Mouse (Mus musculus): ENCODE measurements around the gene Gm5148. TPM values are rescaled to one million over a fixed set of nuclear protein-coding genes. Genes with fewer than 3 reads are reported as not detected.

The Gm5148 gene
- total RNA-seq, 1 experiment: 69.6 TPM

- peak; percentile 42 for DNase-seq (ENCODE audit: low read depth, low spot score)
- no peaks in the 10 kb centered on the region for H3K9me3 ChIP-seq (ENCODE audit: control insufficient read depth, insufficient read depth, low read depth, low read length)
- peaks cover 5 to 7% of the 10 kb centered on the region in 2 experiments for H3K4me1 ChIP-seq (ENCODE audit: control insufficient read depth in 2 of 2, insufficient read depth in 2 of 2, low read length in 2 of 2, poor library complexity in 1 of 2)
- in situ Hi-C loops (cut with MboI; ENCODE audit: low sequenced_read_pairs in 2 of 2, unreplicated experiment in 2 of 2): no loop called here
- peak overlapping the region; percentile 19 to 52 for H3K4me3 ChIP-seq (ENCODE audit: insufficient read depth in 1 of 2, low read depth in 1 of 2, low read length in 2 of 2, poor library complexity in 1 of 2, severe bottlenecking in 1 of 2)
- TF ChIP-seq ZC3H11A (IDR thresholded peaks at IDR 0.05; ENCODE audit: borderline replicate concordance, low read depth, low read length) (no peak), MAFK (IDR thresholded peaks at IDR 0.05; ENCODE audit: insufficient read depth, low read depth, low read length) (no peak), HCFC1 (IDR thresholded peaks at IDR 0.05; ENCODE audit: borderline replicate concordance, insufficient read depth, low read length) (no peak), ZNF384 (IDR thresholded peaks at IDR 0.05; ENCODE audit: low read depth, low read length) (no peak), CHD2 (IDR thresholded peaks at IDR 0.05; ENCODE audit: low read depth, low read length) (no peak)
- peak overlapping the region; percentile 55; the same call in 1 of the 2 replicates for H3K9ac ChIP-seq (ENCODE audit: insufficient read depth, low read depth, low read length, poor library complexity, severe bottlenecking)
- peak overlapping the region; percentile 51; the same call in 1 of the 2 replicates for H3K27ac ChIP-seq (ENCODE audit: insufficient read depth, low read depth, low read length, poor library complexity, severe bottlenecking)
- no peaks in the 10 kb centered on the region for H3K36me3 ChIP-seq (ENCODE audit: control insufficient read depth, insufficient read depth, low read length, poor library complexity, severe bottlenecking)
Measured at GRCm38 (mm10) chr3:37704701-37705279, 19.5 kb downstream of the Gm5148 start.

DNA sequence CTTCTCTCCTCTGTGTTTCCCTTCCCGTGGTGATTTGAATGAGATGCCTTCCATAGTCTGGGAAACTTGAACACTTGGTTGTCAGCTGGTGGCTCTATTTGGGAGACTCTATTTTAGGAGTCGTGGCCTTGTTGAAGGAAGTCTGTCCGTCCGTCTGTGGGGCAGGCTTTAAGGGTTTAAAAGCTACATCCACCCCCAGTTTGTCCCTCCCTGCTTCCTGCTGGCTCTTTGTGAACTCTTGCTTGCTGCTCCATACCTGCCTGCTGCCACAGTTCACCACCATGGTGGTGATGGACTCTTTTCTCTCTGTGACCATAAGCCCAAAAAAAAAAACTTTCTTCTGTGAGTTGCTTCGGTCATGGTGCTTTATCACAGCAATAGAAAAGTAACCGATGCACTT lies 21.2 kb downstream of the Gm5148 start:
- no peak for TF ChIP-seq ZC3H11A (IDR thresholded peaks at IDR 0.05; ENCODE audit: borderline replicate concordance, low read depth, low read length)
- TF ChIP-seq CHD2 (IDR thresholded peaks at IDR 0.05; ENCODE audit: low read depth, low read length): no peak
- no peak for TF ChIP-seq HCFC1 (IDR thresholded peaks at IDR 0.05; ENCODE audit: borderline replicate concordance, insufficient read depth, low read length)
- in situ Hi-C loops (cut with MboI; ENCODE audit: low sequenced_read_pairs in 2 of 2, unreplicated experiment in 2 of 2): no loop called here
- H3K9me3 ChIP-seq (ENCODE audit: control insufficient read depth, insufficient read depth, low read depth, low read length): no peaks in the 10 kb centered on the region
- peaks cover 5 to 7% of the 10 kb centered on the region in 2 experiments for H3K4me1 ChIP-seq (ENCODE audit: control insufficient read depth in 2 of 2, insufficient read depth in 2 of 2, low read length in 2 of 2, poor library complexity in 1 of 2)
- no peak overlapping the region for H3K4me3 ChIP-seq (ENCODE audit: insufficient read depth in 1 of 2, low read depth in 1 of 2, low read length in 2 of 2, poor library complexity in 1 of 2, severe bottlenecking in 1 of 2)
- no peak overlapping the region for H3K9ac ChIP-seq (ENCODE audit: insufficient read depth, low read depth, low read length, poor library complexity, severe bottlenecking)
- no peak overlapping the region for H3K27ac ChIP-seq (ENCODE audit: insufficient read depth, low read depth, low read length, poor library complexity, severe bottlenecking)
- no peaks in the 10 kb centered on the region for H3K36me3 ChIP-seq (ENCODE audit: control insufficient read depth, insufficient read depth, low read length, poor library complexity, severe bottlenecking)
- DNase-seq (ENCODE audit: low read depth, low spot score): no peak

- in situ Hi-C loops (cut with MboI; ENCODE audit: low sequenced_read_pairs in 2 of 2, unreplicated experiment in 2 of 2): no loop called here
- DNase-seq (ENCODE audit: low read depth, low spot score): no peak
- no peak overlapping the region for H3K9ac ChIP-seq (ENCODE audit: insufficient read depth, low read depth, low read length, poor library complexity, severe bottlenecking)
Measured at GRCm38 (mm10) chr3:37693552-37693951, 30.7 kb downstream of the Gm5148 start.

DNA sequence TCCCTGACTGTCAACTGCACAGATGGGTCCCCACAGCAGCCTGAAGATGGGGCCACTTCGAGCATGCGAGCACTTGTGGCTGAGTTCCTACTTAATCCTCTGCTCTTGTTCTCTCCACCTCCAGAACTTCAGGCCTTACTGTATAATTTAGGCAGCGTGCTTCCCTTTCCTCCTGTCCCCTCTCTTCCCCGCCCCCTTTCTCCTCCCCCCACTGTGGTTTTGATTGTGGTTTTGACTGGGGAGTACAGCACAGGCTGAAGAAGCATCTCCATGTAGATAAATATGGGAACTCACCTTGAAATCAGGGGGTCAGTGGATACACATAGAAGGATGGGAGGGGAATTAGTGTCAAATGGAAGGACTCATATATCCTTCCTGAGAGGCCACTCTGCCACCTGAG lies 31.3 kb downstream of the Gm5148 start:
- no peak overlapping the region for H3K27ac ChIP-seq (ENCODE audit: insufficient read depth, low read depth, low read length, poor library complexity, severe bottlenecking)
- no peak overlapping the region for H3K9ac ChIP-seq (ENCODE audit: insufficient read depth, low read depth, low read length, poor library complexity, severe bottlenecking)
- in situ Hi-C loops (cut with MboI; ENCODE audit: low sequenced_read_pairs in 2 of 2, unreplicated experiment in 2 of 2): no loop called here
- H3K4me1 ChIP-seq (ENCODE audit: control insufficient read depth in 2 of 2, insufficient read depth in 2 of 2, low read length in 2 of 2, poor library complexity in 1 of 2): peaks cover 0 to 3% of the 10 kb centered on the region in 2 experiments; a peak in 1 of 4 replicates
- TF ChIP-seq ZC3H11A (IDR thresholded peaks at IDR 0.05; ENCODE audit: borderline replicate concordance, low read depth, low read length) (no peak), MAFK (IDR thresholded peaks at IDR 0.05; ENCODE audit: insufficient read depth, low read depth, low read length) (no peak), CHD2 (IDR thresholded peaks at IDR 0.05; ENCODE audit: low read depth, low read length) (no peak)
- H3K4me3 ChIP-seq (ENCODE audit: insufficient read depth in 1 of 2, low read depth in 1 of 2, low read length in 2 of 2, poor library complexity in 1 of 2, severe bottlenecking in 1 of 2): no peak overlapping the region
- H3K9me3 ChIP-seq (ENCODE audit: control insufficient read depth, insufficient read depth, low read depth, low read length): no peaks in the 10 kb centered on the region
- DNase-seq (ENCODE audit: low read depth, low spot score): no peak
- no peaks in the 10 kb centered on the region for H3K36me3 ChIP-seq (ENCODE audit: control insufficient read depth, insufficient read depth, low read length, poor library complexity, severe bottlenecking)

More at GRCm38 (mm10) chr3:37693552-37693951, 30.7 kb downstream of the Gm5148 start:
- H3K9me3 ChIP-seq (ENCODE audit: control insufficient read depth, insufficient read depth, low read depth, low read length): no peaks in the 10 kb centered on the region
- no peak overlapping the region for H3K27ac ChIP-seq (ENCODE audit: insufficient read depth, low read depth, low read length, poor library complexity, severe bottlenecking)
- TF ChIP-seq ZNF384 (IDR thresholded peaks at IDR 0.05; ENCODE audit: low read depth, low read length) (no peak), HCFC1 (IDR thresholded peaks at IDR 0.05; ENCODE audit: borderline replicate concordance, insufficient read depth, low read length) (no peak), CHD2 (IDR thresholded peaks at IDR 0.05; ENCODE audit: low read depth, low read length) (no peak), ZC3H11A (IDR thresholded peaks at IDR 0.05; ENCODE audit: borderline replicate concordance, low read depth, low read length) (no peak), MAFK (IDR thresholded peaks at IDR 0.05; ENCODE audit: insufficient read depth, low read depth, low read length) (no peak)
- H3K36me3 ChIP-seq (ENCODE audit: control insufficient read depth, insufficient read depth, low read length, poor library complexity, severe bottlenecking): no peaks in the 10 kb centered on the region
- H3K4me1 ChIP-seq (ENCODE audit: control insufficient read depth in 2 of 2, insufficient read depth in 2 of 2, low read length in 2 of 2, poor library complexity in 1 of 2): no peaks in the 10 kb centered on the region; a peak in 1 of 4 replicates
- no peak overlapping the region for H3K4me3 ChIP-seq (ENCODE audit: insufficient read depth in 1 of 2, low read depth in 1 of 2, low read length in 2 of 2, poor library complexity in 1 of 2, severe bottlenecking in 1 of 2)
